Mouse (Mus musculus) G1E (cell line): ENCODE data around the gene Asic1.

Experiments
- CTCF ChIP-seq: IDR thresholded peaks from 2 replicates; pipeline ENCODE4 v1.5.1; 2012; ENCODE audit warnings: low read depth, low read length, inconsistent platforms, mixed read lengths
- GATA1 ChIP-seq: IDR thresholded peaks from 2 replicates; pipeline ENCODE4 v1.6.1; 2012; ENCODE audit warnings: borderline replicate concordance, low read length, inconsistent platforms, mixed read lengths
- GATA2 ChIP-seq: IDR thresholded peaks from 2 replicates; pipeline ENCODE4 v1.6.1; 2012; ENCODE audit warnings: low read depth, low read length, inconsistent platforms, borderline replicate concordance

DNA sequence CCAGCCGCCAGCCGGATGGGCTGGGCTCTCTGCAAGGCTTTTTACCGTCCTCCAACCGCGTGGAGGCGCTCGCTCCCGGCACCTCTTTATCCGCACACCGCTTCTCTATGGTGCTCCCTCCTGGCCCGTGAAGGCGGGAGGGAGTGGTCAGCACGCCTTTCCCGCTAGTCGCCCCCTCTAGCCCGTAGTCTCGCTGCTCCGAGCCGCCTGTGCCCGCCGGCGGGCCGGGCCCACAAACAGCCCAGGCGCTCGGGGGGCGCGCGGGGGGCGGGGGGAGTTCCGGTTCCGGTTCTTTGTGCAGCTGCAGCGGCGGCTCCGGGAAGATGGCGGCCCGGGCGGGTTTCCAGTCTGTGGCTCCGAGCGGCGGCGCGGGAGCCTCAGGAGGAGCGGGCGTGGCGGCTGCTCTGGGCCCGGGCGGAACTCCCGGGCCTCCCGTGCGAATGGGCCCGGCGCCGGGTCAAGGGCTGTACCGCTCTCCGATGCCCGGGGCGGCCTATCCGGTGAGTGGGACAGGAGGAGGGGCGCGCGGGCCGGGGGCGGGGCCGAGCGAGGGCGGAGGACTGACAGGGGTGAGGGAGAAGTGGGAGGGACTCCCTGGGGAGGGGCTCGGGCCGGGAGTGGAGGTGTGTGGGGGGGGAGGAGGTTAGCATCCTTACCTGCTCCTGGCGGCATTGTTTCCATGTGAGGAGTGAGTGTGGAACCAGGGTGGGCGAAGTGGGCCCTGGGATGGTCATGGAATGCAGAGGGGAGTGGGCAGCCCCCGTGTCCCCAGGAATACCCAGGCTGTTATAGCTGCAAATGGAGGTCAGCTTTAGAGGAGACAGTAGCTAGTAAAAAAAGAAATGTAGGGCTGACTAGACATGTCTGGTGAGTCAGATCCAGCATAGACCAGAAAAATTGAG, 32.1 kb downstream of the Asic1 start, which contains the start of gene Smarcd1:
- TF ChIP-seq CTCF: peak; percentile 51
- TF ChIP-seq GATA2: no peak
- TF ChIP-seq GATA1: no peak
